Mouse (Mus musculus) forebrain, postnatal 0 days (tissue): ENCODE measurements around the gene Cers6. TPM values are rescaled to one million over a fixed set of nuclear protein-coding genes. Genes with fewer than 3 reads are reported as not detected.
A peak's percentile ranks its signal among the peaks of the same experiment; 100 is the strongest.

Source experiments
- ATAC-seq: fragments of 200-750 bp; cut with Nextera tagmentation; 2 replicates; pipeline ENCODE4 v1.8.0; 2017; ENCODE audit warnings: mild to moderate bottlenecking, moderate library complexity
- DNase-seq: peaks from one replicate; pipeline ENCODE4 v3.0.0-alpha.2; 2015
- H3K27ac ChIP-seq: fragments of 300-500 bp; sonication (generic); 2 replicates; pipeline ENCODE4 v1.5.1; 2014; ENCODE audit warnings: low read depth, mild to moderate bottlenecking, antibody characterized with exemption, low read length, moderate library complexity, mixed read lengths
- H3K27me3 ChIP-seq: fragments of 300-500 bp; sonication (generic); 2 replicates; pipeline ENCODE4 v1.6.1; 2014; ENCODE audit warnings: mild to moderate bottlenecking, low read length, mixed read lengths; ENCODE audit not compliant: insufficient read depth
- H3K36me3 ChIP-seq: fragments of 300-500 bp; sonication (generic); 2 replicates; pipeline ENCODE4 v1.6.1; 2014; ENCODE audit warnings: mild to moderate bottlenecking, moderate library complexity; ENCODE audit not compliant: insufficient read depth
- H3K4me1 ChIP-seq: fragments of 300-500 bp; sonication (generic); 2 replicates; pipeline ENCODE4 v1.6.1; 2014; ENCODE audit warnings: antibody characterized with exemption; ENCODE audit not compliant: insufficient read depth
- H3K4me2 ChIP-seq: fragments of 300-500 bp; sonication (generic); 2 replicates; pipeline ENCODE4 v1.6.1; 2014; ENCODE audit warnings: low read depth, mild to moderate bottlenecking, moderate library complexity
- H3K4me3 ChIP-seq: fragments of 300-500 bp; sonication (generic); 2 replicates; pipeline ENCODE4 v1.5.1; 2014; ENCODE audit warnings: low read depth, low read length, mixed read lengths
- H3K9ac ChIP-seq: fragments of 300-500 bp; sonication (generic); 2 replicates; pipeline ENCODE4 v1.6.1; 2014; ENCODE audit warnings: mild to moderate bottlenecking
- H3K9me3 ChIP-seq: fragments of 300-500 bp; sonication (generic); 2 replicates; pipeline ENCODE4 v1.6.1; 2016; ENCODE audit warnings: low read length
- CTCF ChIP-seq: sonication (generic); IDR thresholded peaks from 2 replicates; pipeline ENCODE4 v1.5.1; 2016; ENCODE audit warnings: antibody characterized with exemption, control low read depth, low read depth
- WGBS: fragments of 180-500 bp; shearing (Covaris S2); extraction: QIAGEN DNeasy Blood & Tissue Kit; methylation state at CpG from one replicate; pipeline ENCODE4 v1.1.7; 2014; 5-methylcytosine and 5-hydroxymethylcytosine counted together
- polyA plus RNA-seq: library from polyadenylated mRNA; unstranded; fragments of >200 nt; fragmentation: Nextera tagmentation; extraction: Ambion mirVana; gene quantifications from 2 replicates; pipeline ENCODE4 v1.2.1, GENCODE M21; 2015
- total RNA-seq: library from RNA; depleted of rRNA; stranded (reverse); fragments of >200 nt; gene quantifications from 2 replicates; pipeline ENCODE4 v1.2.3, GENCODE M21; 2014

Cers6 gene
- total and polyA plus RNA-seq, 2 experiments from 2014 or later: 26.7 to 81.7 TPM

GRCm38 (mm10) chr2:68978660-68979604 is 117.7 kb downstream of the Cers6 start:
- WGBS: 74% methylated on average over 12 of the region's 12 CpGs
- H3K36me3 ChIP-seq: no peaks in the 10 kb centered on the region
- no peaks in the 10 kb centered on the region for H3K27me3 ChIP-seq
- DNase-seq (no peak), ATAC-seq (no peak)
- H3K4me2 ChIP-seq: no peak overlapping the region
- H3K4me1 ChIP-seq: peaks cover 15% of the 10 kb centered on the region
- H3K27ac ChIP-seq: no peak overlapping the region
- H3K9ac ChIP-seq: no peak overlapping the region
- no peak overlapping the region for H3K4me3 ChIP-seq
- no peak for TF ChIP-seq CTCF
- no peaks in the 10 kb centered on the region for H3K9me3 ChIP-seq

- Histone ChIP-seq H3K4me3 (no peak overlapping the region), H3K4me1 (peaks cover 15% of the 10 kb centered on the region), H3K9me3 (no peaks in the 10 kb centered on the region), H3K27ac (0 out of 2 replicates have a peak overlapping the region, but pooled peaks have one; percentile 16), H3K36me3 (no peaks in the 10 kb centered on the region), H3K9ac (no peak overlapping the region), H3K4me2 (no peak overlapping the region), H3K27me3 (no peaks in the 10 kb centered on the region)
- no peak for DNase-seq
- ATAC-seq: peak; percentile 37
- TF ChIP-seq CTCF: no peak
- 78% methylated on average over 9 of the region's 9 CpGs for WGBS
These were observed 120.1 kb downstream of the Cers6 start for GRCm38 (mm10) chr2:68981302-68981701.

DNA sequence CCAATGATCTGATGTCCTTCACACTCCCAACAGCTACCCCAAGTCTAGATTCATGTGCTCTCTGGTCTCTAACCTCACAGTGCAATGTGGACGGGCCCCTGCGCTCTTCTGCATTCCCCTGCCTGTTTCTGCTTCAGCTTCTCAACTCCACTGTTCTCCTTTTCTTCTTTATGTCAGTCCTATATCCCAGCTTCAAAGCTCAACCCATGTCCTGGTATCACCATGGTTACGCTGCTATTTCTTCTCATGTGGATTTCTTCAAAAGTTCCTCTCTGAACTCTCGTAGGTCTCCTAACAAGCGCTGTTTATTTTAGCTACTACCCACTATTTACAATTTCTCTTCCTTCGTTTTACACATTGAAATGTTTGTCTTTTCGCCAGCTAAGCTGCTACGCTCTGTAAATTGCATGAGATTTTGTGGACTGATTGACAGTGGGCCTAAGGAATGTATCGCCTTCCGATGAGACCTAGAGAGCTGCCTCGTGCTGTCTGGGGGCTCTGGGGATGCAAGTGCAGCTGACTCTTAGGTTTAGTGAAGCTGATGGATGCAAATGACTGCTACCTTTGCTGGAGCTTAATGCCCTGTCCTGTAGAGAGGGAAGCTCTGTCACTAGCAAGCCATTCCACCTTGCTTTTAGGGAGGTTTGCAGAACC is 120.6 kb downstream of the Cers6 start:
- DNase-seq: peak; percentile 30
- H3K4me3 ChIP-seq: no peak overlapping the region
- peaks cover 15% of the 10 kb centered on the region for H3K4me1 ChIP-seq
- H3K36me3 ChIP-seq: no peaks in the 10 kb centered on the region
- no peak overlapping the region for H3K9ac ChIP-seq
- H3K4me2 ChIP-seq: 0 out of 2 replicates have a peak overlapping the region, but pooled peaks have one; percentile 2
- H3K27me3 ChIP-seq: no peaks in the 10 kb centered on the region
- ATAC-seq: peak; percentile 60
- no peak for TF ChIP-seq CTCF
- H3K27ac ChIP-seq: no peak overlapping the region
- no peaks in the 10 kb centered on the region for H3K9me3 ChIP-seq
- WGBS: 43% methylated on average over 11 of the region's 11 CpGs

- peaks cover 15% of the 10 kb centered on the region for H3K4me1 ChIP-seq
- ATAC-seq: no peak
- no peak for TF ChIP-seq CTCF
- no peaks in the 10 kb centered on the region for H3K9me3 ChIP-seq
- no peak overlapping the region for H3K27ac ChIP-seq
- no peaks in the 10 kb centered on the region for H3K36me3 ChIP-seq
- H3K4me2 ChIP-seq: no peak overlapping the region
- DNase-seq: no peak
- H3K27me3 ChIP-seq: no peaks in the 10 kb centered on the region
- H3K9ac ChIP-seq: no peak overlapping the region
- no peak overlapping the region for H3K4me3 ChIP-seq
- 86% methylated on average over 3 of the region's 3 CpGs for WGBS
These were observed 121.7 kb downstream of the Cers6 start for GRCm38 (mm10) chr2:68982979-68983378.

DNA sequence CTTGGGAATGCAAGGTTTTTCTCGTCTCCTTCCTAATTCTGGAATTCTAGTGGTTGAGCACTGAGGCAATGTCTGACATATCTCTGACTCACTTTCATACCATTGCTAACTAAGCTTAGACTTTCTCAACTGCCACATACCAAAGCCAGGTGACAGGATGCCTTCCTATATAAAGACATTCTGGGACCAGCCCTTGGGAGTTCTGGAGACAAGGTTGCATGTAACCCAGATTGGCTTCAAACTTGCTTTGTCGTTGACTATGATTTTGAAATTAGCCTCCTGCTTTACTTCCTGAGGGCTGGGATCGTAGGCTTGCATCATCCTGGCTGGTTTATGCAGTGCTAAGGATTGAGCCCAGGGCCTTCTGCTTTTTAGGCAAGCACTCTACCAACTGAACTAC is 122.2 kb downstream of the Cers6 start:
- Histone ChIP-seq H3K9ac (no peak overlapping the region), H3K27me3 (no peaks in the 10 kb centered on the region), H3K4me1 (peaks cover 15% of the 10 kb centered on the region), H3K27ac (no peak overlapping the region), H3K36me3 (no peaks in the 10 kb centered on the region), H3K4me2 (no peak overlapping the region), H3K4me3 (no peak overlapping the region), H3K9me3 (no peaks in the 10 kb centered on the region)
- no peak for DNase-seq
- no peak for ATAC-seq
- TF ChIP-seq CTCF: no peak
- 87% methylated on average over 3 of the region's 3 CpGs for WGBS

GRCm38 (mm10) chr2:68989117-68989516 is 127.9 kb downstream of the Cers6 start:
- no peak overlapping the region for H3K4me2 ChIP-seq
- DNase-seq: no peak
- H3K27ac ChIP-seq: no peak overlapping the region
- no peaks in the 10 kb centered on the region for H3K36me3 ChIP-seq
- H3K4me3 ChIP-seq: no peak overlapping the region
- TF ChIP-seq CTCF: no peak
- no peaks in the 10 kb centered on the region for H3K9me3 ChIP-seq
- no peak overlapping the region for H3K9ac ChIP-seq
- H3K4me1 ChIP-seq: no peaks in the 10 kb centered on the region
- no peaks in the 10 kb centered on the region for H3K27me3 ChIP-seq
- 84% methylated on average over 6 of the region's 6 CpGs for WGBS
- no peak for ATAC-seq

DNA sequence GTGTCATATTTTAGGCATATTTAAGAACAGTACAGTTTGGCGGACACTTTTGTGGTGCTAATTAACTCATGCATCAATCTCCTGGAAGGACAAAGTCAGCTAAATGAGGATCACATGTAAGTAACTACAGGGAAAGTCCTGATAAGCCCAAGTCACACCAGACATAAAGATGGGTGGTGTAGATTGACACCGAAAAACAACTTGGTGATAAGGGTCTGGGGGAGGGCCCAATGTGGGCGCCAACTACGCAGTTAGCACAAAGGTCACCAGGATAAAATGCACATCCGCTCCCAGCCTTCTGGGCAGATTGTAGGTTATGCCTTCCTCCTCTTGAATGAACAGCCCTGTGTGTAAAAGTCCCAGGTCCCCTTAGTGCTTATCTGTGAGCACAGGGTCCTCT is 131.4 kb downstream of the Cers6 start:
- H3K36me3 ChIP-seq: no peaks in the 10 kb centered on the region
- H3K9ac ChIP-seq: no peak overlapping the region
- ATAC-seq (no peak), DNase-seq (no peak)
- no peaks in the 10 kb centered on the region for H3K27me3 ChIP-seq
- TF ChIP-seq CTCF: no peak
- H3K4me1 ChIP-seq: no peaks in the 10 kb centered on the region
- 95% methylated on average over 5 of the region's 5 CpGs for WGBS
- H3K27ac ChIP-seq: no peak overlapping the region
- H3K4me2 ChIP-seq: no peak overlapping the region
- no peak overlapping the region for H3K4me3 ChIP-seq
- H3K9me3 ChIP-seq: no peaks in the 10 kb centered on the region
